Mouse (Mus musculus) intestine, postnatal 0 days (tissue): ENCODE data around the gene Setd5. TPM values are rescaled to one million over a fixed set of nuclear protein-coding genes. Genes with fewer than 3 reads are reported as not detected.

Experiments
- ATAC-seq: fragments of 200-750 bp; cut with Nextera tagmentation; 2 replicates; pipeline ENCODE4 v1.8.0; 2017; ENCODE audit warnings: mild to moderate bottlenecking, moderate TSS enrichment, moderate library complexity
- H3K27ac ChIP-seq: fragments of 300-500 bp; sonication (generic); 2 replicates; pipeline ENCODE4 v1.5.1; 2014; ENCODE audit warnings: mild to moderate bottlenecking, low read depth, low read length, moderate library complexity
- H3K27me3 ChIP-seq: fragments of 300-500 bp; sonication (generic); replicated peaks from 2 replicates; pipeline ENCODE4 v1.6.1; 2014; ENCODE audit warnings: low read length, mixed read lengths; ENCODE audit not compliant: control insufficient read depth, insufficient read depth
- H3K36me3 ChIP-seq: fragments of 300-500 bp; sonication (generic); 2 replicates; pipeline ENCODE4 v1.6.1; 2014; ENCODE audit warnings: mild to moderate bottlenecking, moderate library complexity; ENCODE audit not compliant: control insufficient read depth, insufficient read depth
- H3K4me1 ChIP-seq: fragments of 300-500 bp; sonication (generic); replicated peaks from 2 replicates; pipeline ENCODE4 v1.6.1; 2014; ENCODE audit warnings: antibody characterized with exemption, low read length, mixed read lengths; ENCODE audit not compliant: control insufficient read depth, insufficient read depth
- H3K4me2 ChIP-seq: fragments of 300-500 bp; sonication (generic); replicated peaks from 2 replicates; pipeline ENCODE4 v1.6.1; 2014; ENCODE audit warnings: low read depth, mild to moderate bottlenecking, moderate library complexity
- H3K4me3 ChIP-seq: fragments of 300-500 bp; sonication (generic); 2 replicates; pipeline ENCODE4 v1.5.1; 2014; ENCODE audit warnings: low read depth, low read length
- H3K9ac ChIP-seq: fragments of 300-500 bp; sonication (generic); 2 replicates; pipeline ENCODE4 v1.6.1; 2014; ENCODE audit warnings: mild to moderate bottlenecking, low read depth, low read length
- H3K9me3 ChIP-seq: fragments of 300-500 bp; sonication (generic); 2 replicates; pipeline ENCODE4 v1.6.1; 2016; ENCODE audit warnings: mixed run types; ENCODE audit not compliant: control insufficient read depth
- CTCF ChIP-seq: sonication (generic); IDR thresholded peaks from 2 replicates; pipeline ENCODE4 v1.5.1; 2016; ENCODE audit warnings: low read depth, mild to moderate bottlenecking, control low read depth, antibody characterized with exemption, moderate library complexity
- WGBS: fragments of 180-500 bp; shearing (Covaris S2); extraction: QIAGEN DNeasy Blood & Tissue Kit; methylation state at CpG from one replicate; pipeline ENCODE4 v1.1.7; 2014; 5-methylcytosine and 5-hydroxymethylcytosine counted together
- polyA plus RNA-seq: library from polyadenylated mRNA; unstranded; fragments of >200 nt; fragmentation: Nextera tagmentation; extraction: Ambion mirVana; gene quantifications from 2 replicates; pipeline ENCODE4 v1.2.1, GENCODE M21; 2015

Setd5 gene
- polyA plus RNA-seq, 1 experiment from 2014 or later, result 32.2 TPM

DNA sequence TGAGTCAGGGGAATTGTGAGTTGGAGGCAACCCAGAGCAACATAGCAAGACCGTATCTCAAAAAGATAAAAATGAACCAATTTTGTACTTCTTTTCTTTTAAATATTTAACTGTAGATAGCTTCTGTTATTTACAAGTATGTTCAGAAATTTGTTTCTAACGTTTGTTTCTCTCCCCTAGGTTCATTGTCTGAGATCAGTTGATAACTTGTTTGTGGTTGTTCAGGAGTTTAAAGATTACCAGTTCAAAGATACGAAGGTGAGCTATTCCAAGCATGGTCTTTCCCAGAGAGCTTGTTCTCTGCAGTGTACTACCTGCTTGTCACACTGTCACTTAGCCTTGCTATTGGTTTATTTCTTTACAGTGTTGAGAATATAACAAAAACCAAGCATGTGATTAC lies 28.0 kb upstream of the Setd5 start:
- Histone ChIP-seq H3K27ac (no peak overlapping the region), H3K36me3 (peaks cover 17% of the 10 kb centered on the region), H3K27me3 (no peaks in the 10 kb centered on the region), H3K4me3 (no peak overlapping the region), H3K9ac (no peak overlapping the region), H3K9me3 (no peaks in the 10 kb centered on the region), H3K4me2 (no peak overlapping the region), H3K4me1 (peaks cover 4% of the 10 kb centered on the region; the same call in 1 of the 2 replicates)
- ATAC-seq, result no peak
- WGBS, result 74% methylated on average over 3 of the region's 3 CpGs
- TF ChIP-seq CTCF, result no peak

DNA sequence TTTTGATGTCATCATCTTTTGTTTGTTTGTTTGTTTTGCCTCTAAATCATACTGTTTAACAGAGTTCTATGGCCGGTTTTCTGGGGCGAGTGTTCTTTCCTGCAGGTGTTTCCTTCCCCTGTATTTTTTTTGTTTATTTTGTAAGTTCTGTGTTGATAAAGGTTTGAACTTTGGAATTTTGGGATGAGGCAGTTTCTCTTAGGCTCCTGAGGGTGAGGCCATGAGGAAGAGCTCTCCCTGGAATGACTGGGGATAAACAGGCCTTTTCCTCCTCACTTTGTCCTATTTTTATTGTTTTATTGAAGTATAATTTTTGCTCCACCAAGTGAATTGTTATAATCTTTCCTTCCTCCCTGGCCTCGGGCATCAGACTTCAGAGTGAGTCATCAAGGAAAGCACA lies 24.2 kb upstream of the Setd5 start:
- Histone ChIP-seq H3K36me3 (peaks cover 28% of the 10 kb centered on the region), H3K4me1 (no peaks in the 10 kb centered on the region; the same call in 1 of the 2 replicates), H3K9ac (no peak overlapping the region), H3K9me3 (no peaks in the 10 kb centered on the region), H3K27me3 (no peaks in the 10 kb centered on the region), H3K4me3 (no peak overlapping the region), H3K4me2 (no peak overlapping the region), H3K27ac (peak overlapping the region; percentile 74)
- TF ChIP-seq CTCF, result no peak
- peak; percentile 84 for ATAC-seq
- WGBS, result 28% methylated on average over 3 of the region's 3 CpGs

GRCm38 (mm10) chr6:113054552-113055107 lies 22.5 kb upstream of the Setd5 start:
- H3K27ac ChIP-seq, result peak overlapping the region; percentile 84
- peaks cover 38% of the 10 kb centered on the region for H3K36me3 ChIP-seq
- TF ChIP-seq CTCF, result no peak
- H3K4me2 ChIP-seq, result peak overlapping the region; percentile 35; the same call in 1 of the 2 replicates
- H3K4me3 ChIP-seq, result no peak overlapping the region
- ATAC-seq, result peak; percentile 92
- H3K9me3 ChIP-seq, result no peaks in the 10 kb centered on the region
- H3K4me1 ChIP-seq, result peaks cover 2% of the 10 kb centered on the region; the same call in 1 of the 2 replicates
- no peak overlapping the region for H3K9ac ChIP-seq
- WGBS, result 36% methylated on average over 6 of the region's 6 CpGs
- H3K27me3 ChIP-seq, result no peaks in the 10 kb centered on the region

DNA sequence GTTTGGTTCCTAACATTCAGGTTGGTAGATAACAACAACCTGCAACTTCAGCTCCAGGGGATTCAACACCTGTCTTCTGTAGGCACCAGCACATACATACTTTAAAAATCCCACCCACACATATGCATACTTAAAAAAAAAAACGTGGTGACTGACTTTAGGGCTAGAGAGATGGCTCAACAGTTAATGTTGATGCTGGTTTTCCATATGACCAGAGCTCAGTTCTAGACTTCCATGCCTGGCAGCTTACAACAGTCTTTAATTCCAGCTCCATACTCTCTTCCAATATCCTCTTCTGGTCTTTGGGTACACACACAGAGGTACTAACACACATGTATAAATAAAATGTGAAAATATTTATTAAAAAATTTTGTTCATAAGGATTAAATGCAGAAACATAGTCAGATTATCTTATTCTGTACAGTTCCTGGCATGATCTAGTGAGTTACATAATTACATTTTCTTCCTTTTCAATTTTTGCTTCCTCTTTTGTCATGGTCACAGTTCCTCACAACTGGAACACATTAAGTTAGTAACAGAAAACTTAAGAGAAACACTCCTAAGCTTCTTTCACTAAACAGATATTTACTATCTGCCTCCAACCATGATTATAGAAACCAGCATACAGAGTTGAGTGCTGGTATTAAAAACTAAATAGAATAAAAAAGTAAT lies 16.1 kb upstream of the Setd5 start:
- H3K9ac ChIP-seq, result no peak overlapping the region
- no peaks in the 10 kb centered on the region for H3K9me3 ChIP-seq
- no peak for TF ChIP-seq CTCF
- H3K4me2 ChIP-seq, result no peak overlapping the region
- H3K27me3 ChIP-seq, result no peaks in the 10 kb centered on the region
- H3K4me3 ChIP-seq, result no peak overlapping the region
- no peak overlapping the region for H3K27ac ChIP-seq
- no peak for ATAC-seq
- 83% methylated on average over 1 of the region's 1 CpGs for WGBS
- 0 out of 2 replicates have a peak, but pooled peaks cover 2% of the 10 kb centered on the region for H3K4me1 ChIP-seq
- peaks cover 37% of the 10 kb centered on the region for H3K36me3 ChIP-seq

GRCm38 (mm10) chr6:113062253-113062652 lies 14.9 kb upstream of the Setd5 start:
- 0 out of 2 replicates have a peak, but pooled peaks cover 2% of the 10 kb centered on the region for H3K4me1 ChIP-seq
- peaks cover 40% of the 10 kb centered on the region for H3K36me3 ChIP-seq
- no peak overlapping the region for H3K27ac ChIP-seq
- no peak overlapping the region for H3K4me3 ChIP-seq
- no peak for ATAC-seq
- H3K9ac ChIP-seq, result no peak overlapping the region
- no peaks in the 10 kb centered on the region for H3K27me3 ChIP-seq
- WGBS, result 53% methylated on average over 3 of the region's 3 CpGs
- H3K4me2 ChIP-seq, result no peak overlapping the region
- TF ChIP-seq CTCF, result no peak
- no peaks in the 10 kb centered on the region for H3K9me3 ChIP-seq

DNA sequence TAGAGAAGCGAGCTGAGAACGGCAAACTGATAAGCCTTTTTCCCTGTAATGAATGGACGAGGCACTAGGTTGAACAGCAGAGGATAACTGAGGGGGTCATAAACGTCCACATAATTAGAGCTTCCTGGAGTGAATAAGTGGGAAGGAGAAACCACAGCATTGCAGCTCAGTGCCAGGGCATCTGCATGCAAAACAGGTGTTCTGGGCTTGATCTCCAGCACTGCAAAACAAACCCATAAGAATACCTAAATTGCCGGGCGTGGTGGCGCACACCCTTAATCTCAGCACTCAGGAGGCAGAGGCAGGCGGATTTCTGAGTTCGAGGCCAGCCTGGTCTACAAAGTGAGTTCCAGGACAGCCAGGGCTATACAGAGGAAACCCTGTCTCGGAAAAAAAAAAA lies 13.8 kb upstream of the Setd5 start:
- 0 out of 2 replicates have a peak, but pooled peaks cover 2% of the 10 kb centered on the region for H3K4me1 ChIP-seq
- H3K27ac ChIP-seq, result 0 out of 2 replicates have a peak overlapping the region, but pooled peaks have one; percentile 10
- H3K27me3 ChIP-seq, result no peaks in the 10 kb centered on the region
- no peak overlapping the region for H3K9ac ChIP-seq
- TF ChIP-seq CTCF, result no peak
- ATAC-seq, result no peak
- H3K4me2 ChIP-seq, result no peak overlapping the region
- 76% methylated on average over 10 of the region's 10 CpGs for WGBS
- no peaks in the 10 kb centered on the region for H3K9me3 ChIP-seq
- H3K4me3 ChIP-seq, result no peak overlapping the region
- H3K36me3 ChIP-seq, result peaks cover 51% of the 10 kb centered on the region
